14 mouse cellular contexts compared by ENCODE assay signal in the genomic region with DNA sequence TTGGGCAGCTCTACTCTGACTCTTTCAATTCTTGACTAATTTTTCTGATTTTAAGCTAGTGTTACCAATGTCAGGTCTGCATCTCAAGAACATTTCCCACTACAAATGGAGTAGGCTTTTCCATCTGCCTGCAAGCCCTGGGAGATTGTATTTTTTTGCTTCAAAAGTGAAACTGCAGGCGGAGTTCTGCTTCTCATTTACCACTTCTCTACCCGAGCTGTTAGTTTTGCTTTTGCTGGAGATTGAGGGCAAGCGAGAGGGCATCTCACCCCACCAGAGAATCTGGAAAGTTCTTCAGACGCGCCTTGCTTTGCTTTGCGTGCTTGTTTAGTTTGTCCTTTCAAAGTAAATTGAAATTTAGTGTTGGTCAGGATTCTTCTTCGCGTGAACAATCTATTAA. TPM values are rescaled to one million over a fixed set of nuclear protein-coding genes. Genes with fewer than 3 reads are reported as not detected.
DNase-seq lines count a peak whose midpoint lies in the region; ATAC-seq lines count a peak whose summit lies in the region.
"Had no signal": no experiment of that assay in that cellular context is flagged by ENCODE, and none has a peak within 500 bp of the region (broad histone marks: within the 10 kb centered on the region; RNA-seq: fewer than 3 reads in every experiment).

No protein-coding gene starts in this region.

- H3K27ac ChIP-seq in midbrain, embryonic 14.5 days (replicated peaks; ENCODE audit: low read depth, low read length): no peak overlapping the region
- H3K27ac ChIP-seq: hindbrain, embryonic 14.5 days had no signal

- 90% methylated on average over 8 of the region's 8 CpGs for WGBS in midbrain, embryonic 14.5 days

- no peak overlapping the region for H3K4me2 ChIP-seq in midbrain, embryonic 14.5 days (ENCODE audit: low read length)
- H3K4me2 ChIP-seq: hindbrain, embryonic 14.5 days had no signal

- no peak for DNase-seq in frontal cortex, adult 2 months (ENCODE audit: extremely low spot score in 1 of 2, low spot score in 1 of 2)
- peak; percentile 4 for DNase-seq in lung, postnatal 25 days (ENCODE audit: low spot score)
- no peak for DNase-seq in lung, postnatal 10 days
- DNase-seq in splenic B cell, adult 2 months (ENCODE audit: low read depth, low spot score): peak; percentile 60
- no peak for DNase-seq in midbrain, embryonic 14.5 days
- DNase-seq in left cerebral cortex, adult 18-20 months (ENCODE audit: low spot score in 2 of 2): no peak
- DNase-seq: adrenal gland, postnatal 36 days; cerebellum, adult 9-11 months; kidney, postnatal 4 days had no signal

- H3K4me3 ChIP-seq in midbrain, embryonic 14.5 days (replicated peaks; ENCODE audit: low read depth, low read length): no peak overlapping the region

- H3K4me1 ChIP-seq in midbrain, embryonic 14.5 days (ENCODE audit: control insufficient read depth, insufficient read depth, low read length): no peaks in the 10 kb centered on the region

- no peak overlapping the region for H3K9ac ChIP-seq in midbrain, embryonic 14.5 days (replicated peaks; ENCODE audit: low read length)
- H3K9ac ChIP-seq: hindbrain, embryonic 14.5 days had no signal

- ATAC-seq in frontal cortex, adult (ENCODE audit: low TSS enrichment): peak; percentile 41
- peak; percentile 81 to 82 for ATAC-seq in hematopoietic stem cell, adult 5-6 weeks (replicated peaks in 1 of 2; ENCODE audit: insufficient read depth in 1 of 2, low FRiP score in 2 of 2, low TSS enrichment in 1 of 2, low read depth in 1 of 2, poor library complexity in 2 of 2, severe bottlenecking in 2 of 2)
- ATAC-seq in midbrain, embryonic 14.5 days (ENCODE audit: low FRiP score, low TSS enrichment): no peak

- H3K9me3 ChIP-seq in midbrain, embryonic 14.5 days (ENCODE audit: control insufficient read depth, low read length): no peaks in the 10 kb centered on the region

- H3K27me3 ChIP-seq in splenic B cell, adult 2 months (ENCODE audit: control insufficient read depth, insufficient read depth, low read length, poor library complexity, severe bottlenecking): no peaks in the 10 kb centered on the region
- H3K27me3 ChIP-seq in midbrain, embryonic 14.5 days (ENCODE audit: control insufficient read depth, insufficient read depth, low read length): no peaks in the 10 kb centered on the region

- H3K36me3 ChIP-seq in splenic B cell, adult 2 months (ENCODE audit: control insufficient read depth, insufficient read depth, low read length, poor library complexity, severe bottlenecking): no peaks in the 10 kb centered on the region
- H3K36me3 ChIP-seq in midbrain, embryonic 14.5 days (ENCODE audit: control insufficient read depth, insufficient read depth, low read length): no peaks in the 10 kb centered on the region

RNA-seq across cellular contexts. Expression of gene Gpr15, which starts 6.6 kb away (rescaled TPM):
- 0.04 TPM in 1 of 2 replicates, not detected in the other for polyA plus RNA-seq in frontal cortex, adult 2 months (2012; rRNA removed)
- total RNA-seq in hematopoietic stem cell, adult 5-6 weeks (2017): not detected in 2 replicates
- 0.13 TPM in 1 of 2 replicates, not detected in the other for polyA plus RNA-seq in midbrain, embryonic 14.5 days (2014; fragmentation: Nextera tagmentation; extraction: Ambion mirVana)
- total RNA-seq in left cerebral cortex, adult 18-20 months (2021): not detected
- total RNA-seq: adrenal gland, postnatal 36 days; heart, adult 8-10 months had no signal
- polyA plus RNA-seq: hindbrain, embryonic 14.5 days; liver, embryonic 16.5 days had no signal

RNA-seq across cellular contexts. Expression of gene Cldnd1, which starts 15.5 kb away (rescaled TPM):
- 119 and 121 TPM in 2 replicates for polyA plus RNA-seq in frontal cortex, adult 2 months (2012; rRNA removed)
- total RNA-seq in hematopoietic stem cell, adult 5-6 weeks (2017): 22.6 and 58.0 TPM in 2 replicates
- 134 and 151 TPM in 2 replicates for polyA plus RNA-seq in midbrain, embryonic 14.5 days (2014; fragmentation: Nextera tagmentation; extraction: Ambion mirVana)
- total RNA-seq in left cerebral cortex, adult 18-20 months (2021): 100 to 1,000 TPM in 1 of 2 experiments, 10 to 100 TPM in 1; 95.6 to 108 TPM

RNA-seq across cellular contexts. Expression of gene Cpox, which starts 42.1 kb away (rescaled TPM):
- 26.8 and 27.6 TPM in 2 replicates for polyA plus RNA-seq in frontal cortex, adult 2 months (2012; rRNA removed)
- 18.3 and 38.5 TPM in 2 replicates for total RNA-seq in hematopoietic stem cell, adult 5-6 weeks (2017)
- 11.7 and 13.3 TPM in 2 replicates for polyA plus RNA-seq in midbrain, embryonic 14.5 days (2014; fragmentation: Nextera tagmentation; extraction: Ambion mirVana)
- total RNA-seq in left cerebral cortex, adult 18-20 months (2021): 10 to 100 TPM; 38.9 to 40.6 TPM

RNA-seq across cellular contexts. Expression of gene Olfr172, which starts 50.8 kb away (rescaled TPM):
- polyA plus RNA-seq in frontal cortex, adult 2 months (2012; rRNA removed): not detected in 2 replicates
- not detected in 2 replicates for total RNA-seq in hematopoietic stem cell, adult 5-6 weeks (2017)
- polyA plus RNA-seq in midbrain, embryonic 14.5 days (2014; fragmentation: Nextera tagmentation; extraction: Ambion mirVana): not detected in 2 replicates
- total RNA-seq in left cerebral cortex, adult 18-20 months (2021): not detected
- total RNA-seq: adrenal gland, postnatal 36 days; heart, adult 8-10 months had no signal
- polyA plus RNA-seq: hindbrain, embryonic 14.5 days; liver, embryonic 16.5 days had no signal

Comparison
In these comparisons a context has a peak if more than half of its experiments do, and no peak if none do; other contexts are left out.
1. DNase-seq: peak in lung, postnatal 25 days (single experiment) and splenic B cell, adult 2 months (single experiment); none in frontal cortex, adult 2 months (0 of 2), lung, postnatal 10 days (single experiment), midbrain, embryonic 14.5 days (single experiment) and left cerebral cortex, adult 18-20 months (0 of 2).